Mouse (Mus musculus) cortical plate, adult 2 months (tissue): ENCODE data around the gene 0610010K14Rik.

Experiments used
- CTCF ChIP-seq: fragments of 200-500 bp; IDR thresholded peaks from 2 replicates; pipeline ENCODE4 v1.5.1; 2011; ENCODE audit warnings: mild to moderate bottlenecking, control low read depth, low read length; ENCODE audit not compliant: insufficient read depth; ENCODE audit errors: extremely low read depth
- POLR2A ChIP-seq: fragments of 200-500 bp; IDR thresholded peaks from 2 replicates; pipeline ENCODE4 v1.6.1; 2011; ENCODE audit warnings: mild to moderate bottlenecking, low read length, control low read depth; ENCODE audit not compliant: insufficient read depth; ENCODE audit errors: extremely low read depth

- TF ChIP-seq CTCF (peak; percentile 36; the same call in 1 of the 2 replicates), POLR2A (peak; percentile 95)
Observed at GRCm38 (mm10) chr11:70237457-70238167, at the start of gene 0610010K14Rik.
